Mouse (Mus musculus) adrenal gland, adult 18-20 months (tissue): Measurements from ENCODE around the gene Tpcn1. TPM values are rescaled to one million over a fixed set of nuclear protein-coding genes. Genes with fewer than 3 reads are reported as not detected.

Source experiments
- DNase-seq, 2 experiments: peaks; one replicate each; pipeline ENCODE4 v3.0.0; 2021 to 2022; ENCODE audit warnings: low spot score in 2 of 2
- total RNA-seq, 2 experiments: library from RNA; stranded (reverse); gene quantifications; 1 replicate in 1 of 2; 2 replicates in 1 of 2; pipeline ENCODE4 v1.2.3; 2021

Gene Tpcn1
- total RNA-seq, 2 experiments from 2014 or later = 33.6 to 42.2 TPM

GRCm38 (mm10) chr5:120579898-120580626 lies 8.4 kb downstream of the Tpcn1 start:
- DNase-seq = no peak

DNA sequence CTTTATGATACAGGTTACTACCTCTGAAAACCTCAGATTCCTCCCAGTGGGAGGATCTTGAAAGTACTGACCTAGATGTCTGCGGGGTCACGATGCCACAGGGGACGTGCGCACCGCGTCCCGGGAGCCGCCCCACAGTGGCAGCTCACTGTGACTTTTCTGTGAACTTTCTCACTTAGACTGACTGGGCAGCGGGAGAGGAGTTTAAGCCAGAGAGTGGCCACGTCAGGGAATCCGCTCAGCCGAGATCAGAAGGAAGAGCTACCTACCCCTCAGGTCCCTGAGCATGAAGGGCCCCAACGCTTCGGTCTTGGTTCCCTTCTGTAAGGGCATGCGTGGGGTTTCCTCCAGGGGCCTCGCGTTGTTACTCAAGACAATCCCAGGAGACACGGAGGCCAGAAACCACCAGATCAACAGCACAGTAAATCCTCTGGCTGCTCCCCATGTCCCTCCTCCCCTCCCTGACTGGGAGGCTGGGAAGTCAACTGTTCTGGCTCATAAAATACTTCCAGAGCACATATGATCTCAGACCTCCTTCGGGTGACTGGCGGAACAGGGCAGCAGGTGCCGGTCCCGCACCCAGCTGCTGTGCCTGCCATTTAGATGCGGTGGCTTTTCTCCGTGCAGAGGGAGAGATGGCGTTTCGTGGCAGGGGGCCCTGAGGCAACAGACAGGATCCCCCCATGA lies 9.1 kb downstream of the Tpcn1 start:
- DNase-seq = no peak

DNA sequence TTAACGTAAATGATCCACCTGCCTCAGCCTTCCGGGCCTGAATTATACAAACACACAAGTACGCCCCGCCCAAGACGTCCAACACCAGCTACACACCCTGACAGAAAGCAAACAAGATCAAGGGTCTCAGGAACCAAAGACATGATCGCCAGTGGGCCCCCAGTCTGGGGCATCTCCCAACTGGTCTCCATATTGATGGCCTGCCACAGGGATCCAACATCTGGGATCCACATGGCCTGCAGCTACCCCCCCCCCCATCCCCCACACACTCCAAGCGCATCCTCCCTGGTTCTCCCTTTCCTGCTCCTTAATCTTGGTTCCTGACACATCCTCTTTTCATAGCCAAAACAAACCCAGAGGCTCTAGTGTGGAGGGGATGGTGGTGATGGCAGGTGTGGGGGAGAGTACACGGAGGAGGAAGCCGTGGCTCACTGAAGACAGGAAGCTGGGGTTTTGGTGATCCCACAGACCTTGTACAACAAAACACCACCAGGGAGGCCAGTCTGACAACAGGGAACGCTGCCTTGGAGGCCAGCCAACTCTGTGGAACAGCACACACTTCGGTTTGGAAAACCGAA lies 9.9 kb downstream of the Tpcn1 start:
- no peak for DNase-seq

- DNase-seq = no peak
Measured at GRCm38 (mm10) chr5:120577935-120578441, 10.5 kb downstream of the Tpcn1 start.

DNA sequence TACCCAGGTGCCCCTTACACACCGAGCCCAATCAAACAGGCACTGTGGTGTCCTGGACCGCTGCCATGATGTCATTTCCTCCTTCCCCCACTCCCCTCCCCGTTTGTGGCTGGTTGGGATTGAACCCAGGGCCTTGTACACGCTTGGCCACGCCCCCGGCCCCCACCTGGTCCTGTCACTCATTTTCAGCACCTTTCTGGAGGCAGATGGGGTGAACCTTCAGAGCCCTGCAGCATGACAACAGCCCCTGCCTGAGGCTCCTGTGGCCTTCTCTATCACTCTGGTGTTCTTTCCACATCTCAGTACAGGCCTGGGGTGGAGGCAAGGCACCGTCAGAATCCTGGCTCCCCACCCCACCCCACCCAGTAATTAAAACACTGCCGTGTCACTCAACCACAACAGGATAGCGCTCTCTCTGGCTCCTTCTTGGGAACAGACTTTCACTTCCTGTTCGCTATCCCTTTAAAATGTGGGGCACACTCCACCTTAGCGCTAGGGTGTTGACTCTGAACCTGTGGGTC lies 11.6 kb downstream of the Tpcn1 start:
- no peak for DNase-seq

DNA sequence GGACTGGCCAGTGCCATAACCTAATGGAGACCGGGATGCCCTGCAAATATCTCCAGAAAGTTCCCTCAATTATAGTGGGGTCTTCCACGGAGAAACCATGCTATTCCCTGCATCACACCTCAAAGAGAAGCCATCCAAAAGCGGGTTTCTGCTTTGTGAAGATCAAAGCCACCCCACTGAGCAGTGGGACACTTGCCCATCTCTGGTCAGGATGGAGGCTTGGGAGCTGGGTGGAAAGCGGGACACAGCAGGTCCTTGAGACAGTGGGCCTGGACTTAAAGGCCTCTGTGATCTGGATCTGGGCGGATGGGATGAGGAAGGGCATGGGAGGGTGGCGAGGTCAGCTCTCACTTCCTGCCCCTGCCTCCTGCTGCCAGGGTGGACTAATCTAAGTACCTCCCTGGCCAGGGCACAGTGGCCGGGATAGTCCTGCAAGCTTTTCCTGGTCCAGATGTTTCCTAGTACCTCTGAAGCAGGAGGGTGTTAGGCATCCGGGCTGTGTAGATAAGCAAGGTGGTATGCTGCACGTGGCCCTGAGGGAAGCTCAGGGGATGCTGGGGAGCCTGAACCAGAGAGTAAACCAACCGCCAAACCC lies 13.9 kb downstream of the Tpcn1 start:
- DNase-seq = no peak

GRCm38 (mm10) chr5:120571056-120571740 lies 17.3 kb downstream of the Tpcn1 start:
- no peak for DNase-seq

- DNase-seq = no peak
Measured at GRCm38 (mm10) chr5:120570289-120570897, 18.1 kb downstream of the Tpcn1 start.

DNA sequence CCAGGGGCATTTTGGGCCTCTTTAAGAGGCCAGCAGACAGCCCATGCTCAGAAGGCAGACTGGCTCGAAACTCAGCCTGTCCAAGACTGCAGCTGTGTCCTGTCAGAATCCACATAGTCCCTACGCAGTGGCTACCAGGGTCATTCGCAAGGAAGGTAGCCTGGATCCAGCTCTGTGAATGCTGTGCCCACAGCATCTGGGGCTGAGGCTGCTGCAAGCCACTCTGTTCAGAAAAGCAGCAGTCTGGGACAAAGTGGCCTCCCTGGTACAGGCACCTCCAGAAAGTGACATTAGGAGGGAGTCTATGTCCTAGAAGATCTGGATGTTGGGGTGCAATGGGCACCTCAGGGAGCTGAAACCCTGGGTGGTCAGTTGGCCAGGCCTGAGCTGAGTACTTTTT lies 18.7 kb downstream of the Tpcn1 start:
- no peak for DNase-seq

- no peak for DNase-seq
Measured at GRCm38 (mm10) chr5:120568964-120569363, 19.5 kb downstream of the Tpcn1 start.

DNA sequence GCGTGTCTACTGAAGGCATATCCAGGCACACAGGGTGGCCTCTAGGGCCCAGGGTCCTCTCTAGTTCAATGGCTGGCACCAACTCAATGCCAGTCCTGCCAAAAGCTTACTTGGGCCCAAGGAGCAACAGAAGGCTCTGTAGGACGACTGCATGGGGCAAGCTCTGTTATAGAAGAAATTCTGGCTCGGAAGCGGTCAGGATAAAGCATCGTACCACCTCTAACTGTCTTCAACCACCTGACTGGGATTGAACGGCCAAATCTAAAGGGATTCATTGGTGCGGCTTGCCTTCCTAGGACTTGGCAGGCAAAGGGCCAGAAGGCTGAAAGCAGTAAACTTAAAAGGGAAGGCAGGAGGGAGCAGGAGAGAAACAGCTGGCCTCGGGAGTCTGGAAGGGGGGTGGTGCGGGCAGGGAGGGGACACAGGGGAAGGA lies 20.1 kb downstream of the Tpcn1 start:
- DNase-seq = no peak

DNA sequence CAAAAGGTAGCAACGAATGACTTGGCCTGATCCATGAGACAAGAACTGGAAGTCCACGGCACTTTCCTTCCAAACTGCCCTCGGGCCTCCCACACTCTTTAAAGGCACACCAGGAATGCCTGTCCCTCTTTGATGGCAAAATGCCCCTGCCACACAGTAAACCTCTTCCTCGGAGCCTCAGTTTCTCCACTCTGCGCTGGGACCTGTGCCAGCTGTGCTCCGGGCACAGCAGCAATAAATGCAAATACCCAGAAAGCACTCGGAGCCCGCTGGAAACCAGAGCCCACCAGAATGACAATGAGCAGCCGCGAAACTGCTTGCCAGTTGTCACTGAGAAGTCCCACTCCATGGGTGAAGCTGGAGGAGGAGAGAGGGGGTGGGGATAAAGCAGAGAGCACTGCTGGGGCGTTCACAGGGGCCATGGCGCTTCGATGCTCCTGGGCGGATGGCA lies 20.7 kb downstream of the Tpcn1 start:
- no peak for DNase-seq

DNA sequence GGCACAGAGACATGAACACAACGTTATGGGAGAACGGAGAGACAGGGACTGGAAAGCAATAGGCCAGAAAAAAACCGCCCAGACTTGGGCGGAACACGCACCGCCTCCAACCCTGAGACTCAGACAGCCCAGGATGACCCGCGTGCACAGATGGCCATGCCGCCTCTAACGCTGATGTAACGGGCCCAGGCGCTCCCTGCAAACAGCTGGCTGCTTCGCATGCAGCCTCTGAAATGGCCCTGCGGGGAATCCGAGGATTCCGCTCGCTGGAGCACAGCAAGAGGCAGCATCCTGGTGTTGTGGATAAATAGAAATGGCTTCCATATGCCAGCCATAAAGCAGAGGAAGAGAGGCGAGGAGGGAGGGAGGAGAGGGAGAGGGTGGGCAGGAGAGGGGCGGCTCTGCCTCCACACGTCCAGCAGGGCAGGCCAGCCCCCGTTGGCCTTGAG lies 21.2 kb downstream of the Tpcn1 start:
- DNase-seq = peak; percentile 53 to 55

DNA sequence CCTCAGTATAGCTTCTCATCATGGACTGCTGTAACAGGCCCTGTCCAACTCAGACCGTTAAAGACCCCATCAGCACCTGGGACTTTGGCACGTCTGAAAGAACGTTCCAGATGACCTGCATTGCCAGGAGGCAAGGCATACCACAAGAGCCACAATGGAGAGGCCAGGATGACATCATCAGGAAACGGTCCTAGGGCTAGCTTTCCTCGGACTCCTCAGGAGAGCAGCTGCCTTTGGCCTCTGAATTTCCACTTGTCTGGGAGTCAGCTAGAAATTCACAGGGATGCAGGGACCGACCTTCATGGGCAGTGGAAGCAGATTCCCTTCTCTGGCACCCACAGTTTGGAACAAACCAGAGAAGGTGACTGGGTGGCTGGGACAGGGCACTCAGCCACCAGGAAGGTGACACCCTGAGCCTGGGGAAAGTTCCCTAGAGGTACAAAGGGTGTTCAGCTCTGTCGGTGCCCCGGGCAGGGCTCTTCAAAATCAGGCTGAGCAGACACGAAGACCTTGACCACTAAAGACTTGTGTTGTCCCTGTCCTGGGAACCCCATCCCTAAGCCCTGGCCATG lies 21.7 kb downstream of the Tpcn1 start:
- DNase-seq = no peak

DNA sequence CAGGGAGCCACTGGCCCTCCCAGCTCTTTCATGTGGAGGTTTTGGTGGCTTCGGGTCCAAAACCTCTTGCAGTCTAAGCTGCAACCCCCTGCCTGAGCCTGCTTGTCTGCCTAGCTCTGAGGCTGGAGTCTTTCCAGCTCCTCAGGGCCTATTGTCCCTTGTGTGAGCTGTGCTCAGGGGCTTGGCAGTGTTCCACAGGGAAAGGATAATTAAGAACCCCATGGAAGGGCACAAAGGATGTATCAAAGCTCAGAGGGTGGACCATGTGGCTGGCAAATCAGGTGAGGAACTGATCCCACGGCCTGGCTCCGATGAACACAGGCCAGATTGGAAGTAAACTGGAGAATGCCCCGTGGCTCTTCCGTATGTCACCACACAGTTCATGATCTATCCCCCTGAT lies 22.4 kb downstream of the Tpcn1 start:
- DNase-seq = no peak

- no peak for DNase-seq
Measured at GRCm38 (mm10) chr5:120565171-120565905, 23.1 kb downstream of the Tpcn1 start.

DNA sequence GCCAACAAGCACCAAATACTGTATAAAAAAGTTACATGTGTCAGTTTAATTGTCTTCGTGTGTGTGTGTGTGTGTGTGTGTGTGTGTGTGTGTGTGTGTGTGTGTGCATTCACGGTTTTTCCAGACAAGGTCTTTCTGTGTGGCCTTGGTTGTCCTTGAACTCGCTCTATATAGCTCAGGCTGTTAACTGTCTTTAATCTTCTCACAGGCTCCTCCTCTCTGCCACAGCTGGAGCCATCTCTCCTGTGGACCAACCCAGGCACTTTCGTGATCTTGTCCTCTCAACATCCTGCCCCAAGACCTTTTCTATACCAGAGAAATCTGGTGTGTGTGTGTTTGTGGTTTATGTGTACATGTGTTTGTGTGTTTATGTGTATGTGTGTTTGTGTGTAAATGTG lies 24.6 kb downstream of the Tpcn1 start:
- no peak for DNase-seq

DNA sequence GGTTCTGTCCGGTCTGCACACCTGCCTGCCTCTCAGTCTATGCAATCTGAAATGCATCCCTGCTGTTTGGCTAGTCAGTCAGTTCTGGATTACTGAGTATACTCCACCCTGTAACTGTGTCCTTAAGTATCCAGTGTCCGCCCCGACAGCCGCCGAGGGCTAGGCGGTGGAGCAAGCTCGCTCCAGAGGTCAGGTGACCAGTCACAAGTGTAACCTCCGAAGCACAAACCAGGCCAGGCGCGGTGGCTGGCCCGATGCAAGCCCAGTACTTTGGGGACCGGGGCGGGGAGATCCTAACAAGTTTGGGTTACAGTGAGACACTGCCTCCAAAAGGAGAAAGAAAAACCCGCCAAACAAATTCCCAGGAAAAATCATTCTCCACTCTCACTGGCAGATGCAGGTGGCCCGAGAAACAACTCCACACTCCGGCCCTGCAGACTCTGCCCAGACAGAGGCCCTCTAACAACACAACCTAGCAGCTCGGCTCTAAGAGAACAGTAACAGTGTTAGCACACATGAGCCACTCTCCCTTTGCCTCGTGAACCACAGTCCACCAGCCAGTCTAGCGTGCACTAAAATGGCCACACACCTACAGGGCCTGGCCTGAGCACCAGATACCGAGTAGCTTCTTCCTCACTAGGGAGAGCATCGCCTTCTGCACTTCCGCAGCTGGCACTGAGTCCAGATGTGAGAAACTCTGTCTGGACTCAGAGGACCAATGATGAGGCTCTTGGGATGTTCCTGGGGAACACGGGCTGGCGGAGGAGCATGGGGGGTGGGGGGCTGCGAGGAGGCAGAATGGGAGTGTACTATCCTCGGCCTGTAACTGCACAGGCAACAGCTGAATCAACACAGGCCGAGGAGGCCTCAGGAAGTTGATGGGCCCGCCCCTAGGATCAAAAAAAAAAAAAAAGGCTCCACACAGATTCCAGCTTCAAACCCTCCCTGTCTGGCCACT lies 25.2 kb downstream of the Tpcn1 start:
- peak in 1 of 2 experiments; percentile 59 for DNase-seq
